8 mouse cellular contexts compared by ENCODE assay signal in the genomic region with DNA sequence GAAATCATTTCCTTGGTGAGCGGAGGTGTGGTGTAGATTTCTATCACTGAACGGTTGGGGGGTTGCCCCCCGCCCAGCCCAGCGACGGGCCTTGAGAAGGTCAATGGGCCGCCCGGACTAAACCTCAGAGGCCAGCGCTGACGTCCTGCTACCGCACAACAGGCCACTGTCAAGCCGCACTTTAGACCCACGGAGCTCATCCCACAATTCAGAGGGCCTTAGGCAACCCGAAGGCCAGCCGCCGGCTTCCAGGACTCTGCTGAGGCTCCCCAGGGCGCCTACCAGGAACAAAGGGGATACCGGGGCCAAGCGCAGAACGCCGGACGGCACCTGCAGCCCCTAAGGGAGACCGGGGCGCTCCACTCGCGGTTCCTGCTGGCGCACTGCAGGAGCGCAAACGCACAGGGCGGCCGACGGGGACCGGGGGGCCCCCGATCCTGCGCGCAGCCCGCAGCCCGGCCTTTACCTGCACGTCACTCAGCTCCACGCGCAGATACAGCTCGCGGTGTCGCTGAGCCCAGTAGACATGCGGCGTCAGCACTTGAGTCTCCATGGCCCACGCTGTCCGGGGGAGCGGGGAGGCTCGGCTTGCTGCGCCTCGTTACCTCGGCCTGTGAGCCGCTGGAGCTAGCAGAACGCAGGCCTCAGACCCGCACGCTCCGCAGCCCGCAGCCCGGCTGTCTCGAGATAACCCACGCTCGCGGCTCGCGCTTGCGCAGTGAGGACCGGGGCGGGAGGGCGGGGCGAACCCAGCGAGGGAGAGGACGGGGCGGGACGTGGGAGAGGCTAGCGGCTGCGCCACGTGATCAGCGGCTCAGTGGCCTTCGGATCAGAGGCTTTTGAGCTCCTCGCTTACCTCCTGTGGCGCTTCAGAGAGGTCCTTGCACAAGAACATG. TPM values are rescaled to one million over a fixed set of nuclear protein-coding genes. Genes with fewer than 3 reads are reported as not detected.
DNase-seq lines count a peak whose midpoint lies in the region; ATAC-seq lines count a peak whose summit lies in the region.

A gene (minus strand): TSS at position 703 of the 896 bp plus-strand sequence.

- DNase-seq in adrenal gland, adult 2 months = peak; percentile 95
- peak; percentile 96 for DNase-seq in embryo, embryonic 11 days
- DNase-seq in gastrocnemius, postnatal 25 days = peak; percentile 90
- DNase-seq in left cerebral cortex, adult 9 months (ENCODE audit: low spot score in 2 of 2) = peak; percentile 73 to 86
- DNase-seq in right cerebral cortex, postnatal 10 days (ENCODE audit: low spot score in 2 of 2) = peak; percentile 94
- DNase-seq in urinary bladder, postnatal 14 days (ENCODE audit: low spot score) = peak; percentile 89

- peaks cover 67% of the 10 kb centered on the region for H3K4me1 ChIP-seq in megakaryocyte, embryonic 14.5 days

- no peaks in the 10 kb centered on the region for H3K27me3 ChIP-seq in megakaryocyte, embryonic 14.5 days (replicated peaks)

- peak within 1 kb of the TSS; percentile 99 for H3K4me3 ChIP-seq in megakaryocyte, embryonic 14.5 days (replicated peaks)

- H3K36me3 ChIP-seq in megakaryocyte, embryonic 14.5 days (replicated peaks; ENCODE audit: low read length) = no peaks in the 10 kb centered on the region

- peaks cover 6% of the 10 kb centered on the region for H3K9me3 ChIP-seq in megakaryocyte, embryonic 14.5 days

- peak; percentile 52 for ATAC-seq in inflammation-experienced regulatory T-cells, adult 6 months

RNA-seq across cellular contexts. Expression of the gene that starts here (rescaled TPM):
- total RNA-seq in adrenal gland, adult 2 months (2021) = 100 to 1,000 TPM; 255 to 306 TPM
- polyA plus RNA-seq in adrenal gland, adult 2 months (2012; rRNA removed) = 177 and 180 TPM in 2 replicates
- 10 to 100 TPM in 1 of 2 experiments, 1 to 10 TPM in 1; 8.2 to 11.9 TPM for total RNA-seq in gastrocnemius, postnatal 25 days (2021)
- 100 to 1,000 TPM; 116 to 141 (median 139) TPM for polyA plus RNA-seq in inflammation-experienced regulatory T-cells, adult 6 months (2017; shearing (Covaris generic))
- polyA plus RNA-seq in megakaryocyte, embryonic 14.5 days (2012; ENCODE audit: insufficient read depth, low replicate concordance) = 0.81 and 1.6 TPM in 2 replicates

Comparison
In these comparisons a context has a peak if more than half of its experiments do, and no peak if none do; other contexts are left out.
1. Peak in every context shown above with its lines: DNase-seq, ATAC-seq and H3K4me3 ChIP-seq.
2. RNA of the gene that starts here (total RNA-seq): 255 to 306 TPM in adrenal gland, adult 2 months; 8.2 to 11.9 TPM in gastrocnemius, postnatal 25 days; every median in the first group is over 10 times any median in the second.
3. RNA of the gene that starts here (polyA plus RNA-seq): 177 to 180 TPM in adrenal gland, adult 2 months and 116 to 141 TPM in inflammation-experienced regulatory T-cells, adult 6 months; 0.81 to 1.6 TPM in megakaryocyte, embryonic 14.5 days; every median in the first group is over 10 times any median in the second.